Mouse (Mus musculus) heart, postnatal 0 days (tissue): ENCODE measurements around the gene Poln. TPM values are rescaled to one million over a fixed set of nuclear protein-coding genes. Genes with fewer than 3 reads are reported as not detected.

Experiments used
- ATAC-seq: fragments of 200-750 bp; cut with Nextera tagmentation; 2 replicates; pipeline ENCODE4 v1.8.0; 2017; ENCODE audit warnings: low read depth, moderate number of reproducible peaks, moderate library complexity; ENCODE audit not compliant: insufficient read depth
- DNase-seq: peaks from one replicate; pipeline ENCODE4 v3.0.0-alpha.2; 2016; ENCODE audit warnings: low spot score
- H3K27ac ChIP-seq: fragments of 300-500 bp; sonication (generic); 2 replicates; pipeline ENCODE4 v1.5.1; 2014; ENCODE audit warnings: low read depth, mild to moderate bottlenecking
- H3K27me3 ChIP-seq: fragments of 300-500 bp; sonication (generic); 2 replicates; pipeline ENCODE4 v1.6.1; 2014; ENCODE audit warnings: low read length, mixed read lengths; ENCODE audit not compliant: control insufficient read depth, insufficient read depth
- H3K36me3 ChIP-seq: fragments of 300-500 bp; sonication (generic); replicated peaks from 2 replicates; pipeline ENCODE4 v1.6.1; 2014; ENCODE audit warnings: low read length, mixed read lengths; ENCODE audit not compliant: control insufficient read depth, insufficient read depth
- H3K4me1 ChIP-seq: fragments of 300-500 bp; sonication (generic); 2 replicates; pipeline ENCODE4 v1.6.1; 2014; ENCODE audit warnings: antibody characterized with exemption; ENCODE audit not compliant: control insufficient read depth, insufficient read depth
- H3K4me2 ChIP-seq: fragments of 300-500 bp; sonication (generic); 2 replicates; pipeline ENCODE4 v1.6.1; 2014; ENCODE audit warnings: low read depth, mild to moderate bottlenecking, low read length, moderate library complexity
- H3K4me3 ChIP-seq: fragments of 300-500 bp; sonication (generic); 2 replicates; pipeline ENCODE4 v1.5.1; 2014; ENCODE audit warnings: low read depth, low read length
- H3K9ac ChIP-seq: fragments of 300-500 bp; sonication (generic); replicated peaks from 2 replicates; pipeline ENCODE4 v1.6.1; 2014; ENCODE audit warnings: low read depth, low read length, mixed read lengths
- H3K9me3 ChIP-seq: fragments of 300-500 bp; sonication (generic); replicated peaks from 2 replicates; pipeline ENCODE4 v1.6.1; 2016; ENCODE audit warnings: low read length; ENCODE audit not compliant: control insufficient read depth
- CTCF ChIP-seq: IDR thresholded peaks from 2 replicates; pipeline ENCODE4 v1.5.1; 2016; ENCODE audit warnings: antibody characterized with exemption, control low read depth, low read depth
- EP300 ChIP-seq: IDR thresholded peaks from 2 replicates; pipeline ENCODE4 v1.6.1; 2016; ENCODE audit warnings: antibody characterized with exemption, low read depth
- WGBS: fragments of 180-500 bp; shearing (Covaris S2); extraction: QIAGEN DNeasy Blood & Tissue Kit; methylation state at CpG from one replicate; pipeline ENCODE4 v1.1.7; 2014; 5-methylcytosine and 5-hydroxymethylcytosine counted together
- polyA plus RNA-seq: library from polyadenylated mRNA; unstranded; fragments of >200 nt; fragmentation: Nextera tagmentation; extraction: Ambion mirVana; gene quantifications from 2 replicates; pipeline ENCODE4 v1.2.1, GENCODE M21; 2015
- total RNA-seq: library from RNA; depleted of rRNA; stranded (reverse); fragments of >200 nt; gene quantifications from 2 replicates; pipeline ENCODE4 v1.2.3, GENCODE M21; 2014; ENCODE audit warnings: low replicate concordance

Poln gene
- total and polyA plus RNA-seq, 2 experiments from 2014 or later, result 1.3 TPM; not detected in 1

DNA sequence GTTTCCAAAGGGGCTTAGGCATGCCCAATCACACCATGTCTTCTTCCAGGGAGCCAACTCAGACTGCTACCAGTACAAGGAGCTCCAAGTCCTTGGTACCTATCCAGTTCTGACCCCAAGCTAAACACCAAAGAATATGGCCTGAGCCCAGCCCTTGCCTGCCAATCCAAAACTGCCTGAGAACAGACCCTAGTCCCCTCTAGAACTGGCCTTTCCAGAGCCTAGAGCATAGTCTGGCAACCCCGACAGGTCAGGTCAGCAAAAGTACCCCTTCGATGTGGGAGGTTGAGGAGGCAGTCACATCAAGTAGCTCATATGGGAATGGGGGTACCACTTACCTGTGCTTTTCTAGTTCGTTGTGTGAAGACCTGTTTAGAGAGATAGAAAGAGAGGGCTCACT is 14.7 kb upstream of the Poln start:
- ATAC-seq, result no peak
- Histone ChIP-seq H3K4me2 (no peak overlapping the region), H3K27me3 (no peaks in the 10 kb centered on the region), H3K9ac (no peak overlapping the region), H3K9me3 (no peaks in the 10 kb centered on the region), H3K4me3 (no peak overlapping the region), H3K36me3 (peaks cover 32% of the 10 kb centered on the region), H3K4me1 (peaks cover 46% of the 10 kb centered on the region), H3K27ac (peak overlapping the region; percentile 81)
- TF ChIP-seq EP300 (no peak), CTCF (no peak)
- DNase-seq, result no peak
- WGBS, result 94% methylated on average over 3 of the region's 3 CpGs

DNA sequence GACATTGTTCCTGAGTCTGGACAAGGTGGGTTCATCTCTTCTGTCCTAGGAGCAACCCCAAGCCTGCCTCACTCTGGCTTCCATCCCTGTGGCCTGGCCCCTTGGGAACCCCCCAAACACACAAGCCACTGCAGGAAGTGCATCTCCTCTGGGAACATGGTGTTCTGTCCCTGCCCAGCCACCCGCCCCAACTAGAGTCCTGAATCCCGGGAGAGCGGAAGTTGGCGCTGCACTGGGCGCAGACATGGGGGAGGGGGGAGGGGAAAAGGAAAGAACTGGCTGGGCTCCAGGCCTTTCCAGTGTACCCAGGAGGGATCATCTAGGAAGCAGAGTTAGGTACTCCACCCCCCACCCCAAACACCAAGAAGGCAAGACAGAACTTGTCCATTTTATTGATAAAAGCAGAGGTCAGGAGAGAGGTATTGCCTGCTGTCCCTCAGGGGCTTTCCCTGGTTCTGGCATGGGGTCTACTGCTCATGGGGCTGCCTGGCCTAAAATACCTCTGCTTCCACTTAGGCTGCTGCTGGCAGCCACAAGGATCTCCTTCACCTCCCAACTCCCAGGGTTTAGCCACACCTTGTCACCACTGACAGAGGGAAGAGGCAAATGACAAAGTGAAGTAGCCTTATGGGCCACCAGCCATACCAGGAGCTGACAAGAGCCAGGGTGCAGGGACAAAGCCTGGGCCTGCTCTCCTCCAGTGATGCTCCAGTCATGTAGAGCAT is 14.1 kb upstream of the Poln start:
- H3K4me1 ChIP-seq, result peaks cover 39% of the 10 kb centered on the region
- no peak overlapping the region for H3K9ac ChIP-seq
- ATAC-seq, result peak; percentile 29
- H3K4me2 ChIP-seq, result peak overlapping the region; percentile 31
- no peaks in the 10 kb centered on the region for H3K27me3 ChIP-seq
- peaks cover 38% of the 10 kb centered on the region for H3K36me3 ChIP-seq
- peak; percentile 86 for DNase-seq
- WGBS, result 11% methylated on average over 4 of the region's 5 CpGs
- H3K27ac ChIP-seq, result peak overlapping the region; percentile 81
- H3K9me3 ChIP-seq, result no peaks in the 10 kb centered on the region
- H3K4me3 ChIP-seq, result no peak overlapping the region
- TF ChIP-seq CTCF, result no peak
- peak; percentile 81; the same call in 1 of the 2 replicates for TF ChIP-seq EP300

DNA sequence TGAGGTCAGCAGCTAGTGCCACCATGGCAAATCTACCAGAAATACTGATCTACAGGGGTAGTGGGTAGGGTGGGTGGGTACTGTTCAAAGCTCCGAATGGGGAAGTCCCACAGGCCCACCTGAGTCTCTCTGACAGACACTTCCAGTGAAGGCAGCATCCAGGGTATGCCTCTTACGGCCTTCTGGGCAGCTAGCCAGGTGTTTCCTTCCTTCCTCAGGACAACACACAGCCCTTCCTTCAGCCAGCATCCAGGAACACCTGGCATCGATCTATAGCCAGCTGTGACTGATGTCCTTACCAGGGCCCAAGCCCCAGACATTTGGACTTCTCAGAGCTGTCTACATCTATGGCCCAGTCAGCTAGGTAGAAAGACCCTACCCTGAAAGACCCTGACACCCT is 13.2 kb upstream of the Poln start:
- Histone ChIP-seq H3K4me2 (no peak overlapping the region), H3K36me3 (peaks cover 46% of the 10 kb centered on the region), H3K27me3 (no peaks in the 10 kb centered on the region), H3K4me1 (peaks cover 38% of the 10 kb centered on the region), H3K9me3 (no peaks in the 10 kb centered on the region), H3K4me3 (no peak overlapping the region), H3K27ac (peak overlapping the region; percentile 81), H3K9ac (no peak overlapping the region)
- 61% methylated on average over 3 of the region's 3 CpGs for WGBS
- TF ChIP-seq EP300 (no peak), CTCF (no peak)
- DNase-seq (no peak), ATAC-seq (no peak)

DNA sequence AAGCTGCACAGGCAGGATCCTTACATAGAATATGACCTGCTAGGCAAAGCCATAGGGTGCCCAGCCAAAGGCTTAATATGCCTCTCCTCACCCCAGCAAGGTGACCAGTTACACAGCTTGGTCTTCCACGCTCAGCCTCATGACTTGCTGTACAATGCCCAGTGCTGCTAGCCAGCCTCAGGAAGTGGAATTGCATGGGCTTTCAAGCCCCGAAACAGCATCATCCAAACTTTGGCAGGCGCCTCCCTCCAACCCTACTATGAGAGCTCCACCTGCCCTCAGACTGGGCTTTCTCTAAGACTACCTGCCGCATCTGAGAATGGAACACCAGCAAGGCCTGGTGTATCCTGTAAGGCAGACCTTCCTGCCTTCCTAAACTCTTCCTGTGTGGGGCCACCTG is 8.6 kb upstream of the Poln start:
- Histone ChIP-seq H3K4me3 (no peak overlapping the region), H3K4me1 (peaks cover 4% of the 10 kb centered on the region), H3K9me3 (no peaks in the 10 kb centered on the region), H3K9ac (no peak overlapping the region), H3K4me2 (no peak overlapping the region), H3K27me3 (no peaks in the 10 kb centered on the region), H3K27ac (no peak overlapping the region), H3K36me3 (peaks cover 92% of the 10 kb centered on the region)
- 92% methylated on average over 4 of the region's 4 CpGs for WGBS
- ATAC-seq (no peak), DNase-seq (no peak)
- no peak for TF ChIP-seq CTCF
- TF ChIP-seq EP300, result no peak

DNA sequence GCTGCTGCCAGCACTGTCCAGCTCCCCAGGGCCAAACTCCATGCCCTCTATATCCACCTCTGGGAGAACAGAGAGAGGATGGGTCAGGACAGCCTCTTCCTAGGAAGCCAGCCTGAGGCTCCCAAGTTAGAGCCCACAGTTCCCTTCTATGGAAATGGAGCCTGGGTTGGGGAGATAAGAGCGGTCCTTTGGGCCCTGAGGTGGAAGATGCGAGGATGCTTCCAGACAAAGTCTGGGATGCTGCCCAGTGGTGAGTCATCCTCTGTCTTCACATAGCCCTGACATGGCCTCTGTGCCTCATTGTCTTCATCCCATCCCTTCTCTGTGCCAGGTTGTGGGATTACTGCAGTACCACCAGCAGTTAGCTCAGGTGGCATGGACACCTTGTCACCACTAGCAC is 7.8 kb upstream of the Poln start:
- WGBS, result 83% methylated on average over 2 of the region's 2 CpGs
- Histone ChIP-seq H3K4me3 (no peak overlapping the region), H3K9ac (no peak overlapping the region), H3K4me2 (no peak overlapping the region), H3K4me1 (no peaks in the 10 kb centered on the region; the same call in 1 of the 2 replicates), H3K9me3 (no peaks in the 10 kb centered on the region), H3K27me3 (no peaks in the 10 kb centered on the region), H3K27ac (no peak overlapping the region), H3K36me3 (peaks cover 95% of the 10 kb centered on the region)
- ATAC-seq (no peak), DNase-seq (no peak)
- TF ChIP-seq CTCF (no peak), EP300 (no peak)

DNA sequence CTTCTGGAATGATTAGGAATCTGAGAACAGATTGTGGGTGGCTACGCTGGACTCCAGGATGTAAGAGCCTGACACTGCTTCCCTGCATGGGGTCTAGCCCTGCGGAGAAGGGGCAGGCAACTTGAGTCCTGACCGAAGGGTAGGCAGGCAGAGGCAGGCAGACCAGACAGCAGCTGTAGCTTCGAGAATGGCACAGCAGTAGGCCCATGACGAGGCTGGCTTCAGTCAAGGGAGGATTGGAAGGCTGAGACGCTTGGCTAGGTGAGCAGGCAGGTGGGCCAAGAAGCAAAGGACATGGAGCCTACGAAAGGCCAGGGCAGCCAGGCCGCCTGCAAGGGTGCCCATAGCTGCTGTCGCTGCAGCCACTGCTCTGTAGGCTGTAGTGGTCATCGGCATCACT is 7.4 kb upstream of the Poln start:
- no peak overlapping the region for H3K27ac ChIP-seq
- WGBS, result 82% methylated on average over 10 of the region's 10 CpGs

More for the DNA sequence above, 7.4 kb upstream of the Poln start:
- no peak overlapping the region for H3K4me3 ChIP-seq
- no peak for ATAC-seq
- no peaks in the 10 kb centered on the region for H3K9me3 ChIP-seq
- H3K27me3 ChIP-seq, result no peaks in the 10 kb centered on the region
- TF ChIP-seq EP300 (no peak), CTCF (no peak)
- no peak for DNase-seq
- peaks cover 92% of the 10 kb centered on the region for H3K36me3 ChIP-seq
- no peak overlapping the region for H3K9ac ChIP-seq
- no peak overlapping the region for H3K4me2 ChIP-seq
- H3K4me1 ChIP-seq, result no peaks in the 10 kb centered on the region
